ENCODE assay signal across 10 mouse cellular contexts in genomic region chr7:128416664-128417063, GRCm38 (mm10). TPM values are rescaled to one million over a fixed set of nuclear protein-coding genes. Genes with fewer than 3 reads are reported as not detected.
DNase-seq lines count a peak whose midpoint lies in the region; ATAC-seq lines count a peak whose summit lies in the region.
"Had no signal": no experiment of that assay in that cellular context is flagged by ENCODE, and none has a peak within 500 bp of the region (broad histone marks: within the 10 kb centered on the region; RNA-seq: fewer than 3 reads in every experiment).

No protein-coding gene starts in this region.

- peaks cover 9% of the 10 kb centered on the region for H3K36me3 ChIP-seq in erythroblast, embryonic 14.5 days (ENCODE audit: control insufficient read depth)
- H3K36me3 ChIP-seq in liver, embryonic 13.5 days: no peaks in the 10 kb centered on the region
- H3K36me3 ChIP-seq in stomach, embryonic 16.5 days (ENCODE audit: control insufficient read depth, insufficient read depth, low read length): no peaks in the 10 kb centered on the region

- peak overlapping the region; percentile 83 for H3K4me3 ChIP-seq in erythroblast, embryonic 14.5 days (replicated peaks)
- H3K4me3 ChIP-seq in liver, embryonic 13.5 days (replicated peaks): peak overlapping the region; percentile 79
- H3K4me3 ChIP-seq in stomach, embryonic 16.5 days (replicated peaks; ENCODE audit: low read length): peak overlapping the region; percentile 71

- H3K9me3 ChIP-seq in erythroblast, embryonic 14.5 days (ENCODE audit: control insufficient read depth, low read length): no peaks in the 10 kb centered on the region
- no peaks in the 10 kb centered on the region for H3K9me3 ChIP-seq in liver, embryonic 13.5 days (replicated peaks)
- H3K9me3 ChIP-seq in stomach, embryonic 16.5 days (replicated peaks; ENCODE audit: control insufficient read depth, low read length): no peaks in the 10 kb centered on the region

- no peak for ATAC-seq in erythroblast, adult 5-6 weeks (replicated peaks; ENCODE audit: low FRiP score, poor library complexity, severe bottlenecking)
- ATAC-seq in liver, embryonic 13.5 days (ENCODE audit: low read depth): no peak
- ATAC-seq in stomach, embryonic 16.5 days (ENCODE audit: insufficient read depth, low FRiP score): no peak

- H3K27me3 ChIP-seq in erythroblast, embryonic 14.5 days (ENCODE audit: control insufficient read depth): peaks cover 43% of the 10 kb centered on the region
- peaks cover 38% of the 10 kb centered on the region for H3K27me3 ChIP-seq in liver, embryonic 13.5 days
- peaks cover 40% of the 10 kb centered on the region for H3K27me3 ChIP-seq in stomach, embryonic 16.5 days (ENCODE audit: control insufficient read depth, insufficient read depth, low read length)

- H3K4me1 ChIP-seq in erythroblast, embryonic 14.5 days (ENCODE audit: control insufficient read depth): peaks cover 69% of the 10 kb centered on the region
- peaks cover 71% of the 10 kb centered on the region for H3K4me1 ChIP-seq in liver, embryonic 13.5 days (replicated peaks)
- peaks cover 7% of the 10 kb centered on the region for H3K4me1 ChIP-seq in stomach, embryonic 16.5 days (ENCODE audit: control insufficient read depth, insufficient read depth, low read length)

- 0 out of 2 replicates have a peak overlapping the region, but pooled peaks have one; percentile 53 for H3K27ac ChIP-seq in liver, embryonic 13.5 days
- no peak overlapping the region for H3K27ac ChIP-seq in stomach, embryonic 16.5 days (ENCODE audit: low read length)

- peak overlapping the region; percentile 79 for H3K9ac ChIP-seq in liver, embryonic 13.5 days
- H3K9ac ChIP-seq in stomach, embryonic 16.5 days (ENCODE audit: low read length): no peak overlapping the region

- DNase-seq in retina, embryonic 14.5 days (ENCODE audit: low spot score): peak; percentile 27
- no peak for DNase-seq in retina, postnatal 1 day
- no peak for DNase-seq in liver, embryonic 13.5 days
- no peak for DNase-seq in frontal cortex, postnatal 14 days (ENCODE audit: low spot score in 2 of 2)
- no peak for DNase-seq in layer of hippocampus, adult 11-12 months (ENCODE audit: low spot score)
- DNase-seq: gastrocnemius, postnatal 36 days; right cerebral cortex, postnatal 25 days had no signal

- H3K4me2 ChIP-seq in liver, embryonic 13.5 days: peak overlapping the region; percentile 99
- H3K4me2 ChIP-seq in stomach, embryonic 16.5 days (ENCODE audit: low read depth, low read length): peak overlapping the region; percentile 99

- 53% methylated on average over 6 of the region's 6 CpGs for WGBS in liver, embryonic 13.5 days (ENCODE audit: insufficient replicate concordance)
- 56% methylated on average over 6 of the region's 6 CpGs for WGBS in stomach, embryonic 16.5 days

RNA-seq across cellular contexts. Expression of gene Rgs10, which starts 1.9 kb away (rescaled TPM):
- polyA plus RNA-seq in erythroblast, embryonic 14.5 days (2012): 4.1 TPM in 2 replicates
- 21.9 and 24.5 TPM in 2 replicates for total RNA-seq in erythroblast, adult 5-6 weeks (2015; ENCODE audit: low replicate concordance)
- 22.7 and 44.9 TPM in 2 replicates for total RNA-seq in erythroblast, adult 5-6 weeks (2017; ENCODE audit: low replicate concordance)
- 48.5 and 54.6 TPM in 2 replicates for polyA plus RNA-seq in liver, embryonic 13.5 days (2015; fragmentation: Nextera tagmentation; extraction: Ambion mirVana)
- 23.7 and 24.0 TPM in 2 replicates for polyA plus RNA-seq in stomach, embryonic 16.5 days (2015; fragmentation: Nextera tagmentation; extraction: Ambion mirVana)

RNA-seq across cellular contexts. Expression of gene Tial1, which starts 44.9 kb away (rescaled TPM):
- polyA plus RNA-seq in erythroblast, embryonic 14.5 days (2012): 6.8 and 7.4 TPM in 2 replicates
- total RNA-seq in erythroblast, adult 5-6 weeks (2015; ENCODE audit: low replicate concordance): 65.6 and 74.4 TPM in 2 replicates
- total RNA-seq in erythroblast, adult 5-6 weeks (2017; ENCODE audit: low replicate concordance): 52.6 and 91.2 TPM in 2 replicates
- polyA plus RNA-seq in liver, embryonic 13.5 days (2015; fragmentation: Nextera tagmentation; extraction: Ambion mirVana): 11.3 and 16.7 TPM in 2 replicates
- 20.8 and 24.4 TPM in 2 replicates for polyA plus RNA-seq in stomach, embryonic 16.5 days (2015; fragmentation: Nextera tagmentation; extraction: Ambion mirVana)
